In genomic region chr8:10961989-10962388, GRCm38 (mm10) we compare ENCODE assay signal across 9 mouse cellular contexts. TPM values are rescaled to one million over a fixed set of nuclear protein-coding genes. Genes with fewer than 3 reads are reported as not detected.
DNase-seq lines count a peak whose midpoint lies in the region; ATAC-seq lines count a peak whose summit lies in the region.
"Had no signal": no experiment of that assay in that cellular context is flagged by ENCODE, and none has a peak within 500 bp of the region (broad histone marks: within the 10 kb centered on the region; RNA-seq: fewer than 3 reads in every experiment).

No protein-coding gene starts in this region.

- H3K4me2 ChIP-seq in heart, embryonic 15.5 days: peak overlapping the region; percentile 32
- peak overlapping the region; percentile 19 for H3K4me2 ChIP-seq in kidney, embryonic 15.5 days

- H3K4me1 ChIP-seq in heart, embryonic 15.5 days (replicated peaks): peaks cover 62% of the 10 kb centered on the region
- H3K4me1 ChIP-seq in kidney, embryonic 15.5 days: peaks cover 93% of the 10 kb centered on the region

- H3K9me3 ChIP-seq in heart, embryonic 15.5 days (replicated peaks): no peaks in the 10 kb centered on the region
- H3K9me3 ChIP-seq in kidney, embryonic 15.5 days (replicated peaks): no peaks in the 10 kb centered on the region

- H3K4me3 ChIP-seq in heart, embryonic 15.5 days: no peak overlapping the region
- H3K4me3 ChIP-seq in kidney, embryonic 15.5 days (replicated peaks): no peak overlapping the region

- 8% methylated on average over 8 of the region's 8 CpGs for WGBS in heart, embryonic 15.5 days
- WGBS in kidney, embryonic 15.5 days: 9% methylated on average over 8 of the region's 8 CpGs

- no peak for DNase-seq in heart, adult 18-20 months
- DNase-seq in embryo, embryonic 9.5 days (ENCODE audit: extremely low spot score): peak; percentile 75
- peak; percentile 92 for DNase-seq in mesoderm, embryonic 11.5 days (ENCODE audit: low read depth, low spot score)
- DNase-seq in layer of hippocampus, adult 8-10 months (ENCODE audit: low spot score in 2 of 2): no peak
- no peak for DNase-seq in ovary, postnatal 10 days (ENCODE audit: low spot score)
- no peak for DNase-seq in thymus, postnatal 36 days

- peak overlapping the region; percentile 76 for H3K27ac ChIP-seq in heart, embryonic 15.5 days
- peak overlapping the region; percentile 89 for H3K27ac ChIP-seq in kidney, embryonic 15.5 days

- peak; percentile 28; the same call in 1 of the 2 replicates for ATAC-seq in heart, embryonic 15.5 days (replicated peaks; ENCODE audit: insufficient number of reproducible peaks, insufficient read depth, low FRiP score, low read depth)
- ATAC-seq in kidney, embryonic 15.5 days (replicated peaks; ENCODE audit: low FRiP score): peak; percentile 67
- ATAC-seq: midbrain, embryonic 16.5 days had no signal

- no peak overlapping the region for H3K9ac ChIP-seq in heart, embryonic 15.5 days
- H3K9ac ChIP-seq in kidney, embryonic 15.5 days: no peak overlapping the region

- no peaks in the 10 kb centered on the region for H3K36me3 ChIP-seq in heart, embryonic 15.5 days
- no peaks in the 10 kb centered on the region for H3K36me3 ChIP-seq in kidney, embryonic 15.5 days

- peaks cover 21% of the 10 kb centered on the region for H3K27me3 ChIP-seq in heart, embryonic 15.5 days
- peaks cover 34% of the 10 kb centered on the region for H3K27me3 ChIP-seq in kidney, embryonic 15.5 days

RNA-seq across cellular contexts. Expression of gene Irs2, which starts 46.3 kb away (rescaled TPM):
- 3.4 and 4.3 TPM in 2 replicates for polyA plus RNA-seq in heart, embryonic 15.5 days (2015; fragmentation: Nextera tagmentation; extraction: Ambion mirVana)
- total RNA-seq in heart, adult 18-20 months (2021): 10 to 100 TPM; 17.8 to 18.5 TPM
- 5.6 and 5.7 TPM in 2 replicates for polyA plus RNA-seq in kidney, embryonic 15.5 days (2015; fragmentation: Nextera tagmentation; extraction: Ambion mirVana)
- total RNA-seq in layer of hippocampus, adult 8-10 months (2022): 10 to 100 TPM; 54.1 to 72.4 (median 64.9) TPM

Comparison
In these comparisons a context has a peak if more than half of its experiments do, and no peak if none do; other contexts are left out.
1. DNase-seq: peak in embryo, embryonic 9.5 days (single experiment) and mesoderm, embryonic 11.5 days (single experiment); none in heart, adult 18-20 months (0 of 2), layer of hippocampus, adult 8-10 months (0 of 2), ovary, postnatal 10 days (single experiment) and thymus, postnatal 36 days (0 of 2).